Mouse (Mus musculus) liver, postnatal 0 days (tissue): ENCODE results near the gene Tfdp2.

Source experiments
- CTCF ChIP-seq: sonication (generic); IDR thresholded peaks from 2 replicates; pipeline ENCODE4 v1.5.1; 2016; ENCODE audit warnings: antibody characterized with exemption, low read depth
- EP300 ChIP-seq: IDR thresholded peaks from 2 replicates; pipeline ENCODE4 v1.6.1; 2016; ENCODE audit warnings: antibody characterized with exemption, low read depth, mild to moderate bottlenecking

GRCm38 (mm10) chr9:96235477-96235876 lies 39.4 kb downstream of the Tfdp2 start:
- no peak for TF ChIP-seq CTCF
- TF ChIP-seq EP300: no peak
